Mouse (Mus musculus) bone marrow, adult 2 months (tissue): Measurements from ENCODE around the gene Alb. TPM values are rescaled to one million over a fixed set of nuclear protein-coding genes. Genes with fewer than 3 reads are reported as not detected.

Experiments used
- H3K27ac ChIP-seq: fragments of 200-500 bp; 2 replicates; pipeline ENCODE4 v1.5.1; 2012; ENCODE audit warnings: low read depth, mild to moderate bottlenecking, control low read depth, inconsistent platforms, low read length; ENCODE audit not compliant: control insufficient read depth, poor library complexity, insufficient read depth
- H3K4me1 ChIP-seq: fragments of 200-500 bp; 2 replicates; pipeline ENCODE4 v1.6.1; 2011; ENCODE audit warnings: low read length; ENCODE audit not compliant: control insufficient read depth, insufficient read depth
- H3K4me3 ChIP-seq: fragments of 200-500 bp; replicated peaks from 2 replicates; pipeline ENCODE3; 2011; ENCODE audit warnings: mild to moderate bottlenecking, low read depth, low read length, control low read depth; ENCODE audit not compliant: control insufficient read depth
- CTCF ChIP-seq: fragments of 200-500 bp; IDR thresholded peaks from 2 replicates; pipeline ENCODE4 v1.5.1; 2011; ENCODE audit warnings: low read length, control low read depth; ENCODE audit not compliant: control insufficient read depth, insufficient read depth
- POLR2A ChIP-seq: fragments of 200-500 bp; IDR thresholded peaks from 2 replicates; pipeline ENCODE4 v1.6.1; 2011; ENCODE audit warnings: low read depth, mild to moderate bottlenecking, control low read depth, low read length, borderline replicate concordance; ENCODE audit not compliant: control insufficient read depth
- WGBS: fragments of 180-500 bp; shearing (Covaris S2); methylation state at CpG from one replicate; pipeline ENCODE4 v1.1.7; 2018; 5-methylcytosine and 5-hydroxymethylcytosine counted together
- polyA plus RNA-seq: library from polyadenylated mRNA; stranded (reverse); fragments of >200 nt; gene quantifications from 2 replicates; pipeline ENCODE4 v1.2.4, GENCODE M21; 2011; ENCODE audit warnings: low replicate concordance; ENCODE audit not compliant: missing spikeins, insufficient read depth, insufficient read length

The Alb gene
- polyA plus RNA-seq, 1 experiment = 205 TPM

- TF ChIP-seq CTCF (no peak), POLR2A (no peak)
- no peak overlapping the region for H3K4me3 ChIP-seq
- peaks cover 2% of the 10 kb centered on the region for H3K4me1 ChIP-seq
- no peak overlapping the region for H3K27ac ChIP-seq
- WGBS = 78% methylated on average over 5 of the region's 5 CpGs
Measured at GRCm38 (mm10) chr5:90501752-90502151, 41.1 kb downstream of the Alb start.

GRCm38 (mm10) chr5:90504742-90505141 lies 44.0 kb downstream of the Alb start:
- Histone ChIP-seq H3K4me3 (no peak overlapping the region), H3K27ac (no peak overlapping the region), H3K4me1 (peaks cover 2% of the 10 kb centered on the region)
- TF ChIP-seq POLR2A (no peak), CTCF (no peak)
- WGBS = 12% methylated on average over 11 of the region's 11 CpGs

- Histone ChIP-seq H3K4me3 (no peak overlapping the region), H3K27ac (no peak overlapping the region), H3K4me1 (peaks cover 2% of the 10 kb centered on the region)
- 83% methylated on average over 2 of the region's 2 CpGs for WGBS
- TF ChIP-seq CTCF (no peak), POLR2A (no peak)
Measured at GRCm38 (mm10) chr5:90506507-90506906, 45.8 kb downstream of the Alb start.

GRCm38 (mm10) chr5:90507411-90507949 lies 46.8 kb downstream of the Alb start:
- 80% methylated on average over 13 of the region's 13 CpGs for WGBS
- no peak overlapping the region for H3K4me3 ChIP-seq
- TF ChIP-seq CTCF = no peak
- no peak for TF ChIP-seq POLR2A
- no peak overlapping the region for H3K27ac ChIP-seq
- peaks cover 2% of the 10 kb centered on the region for H3K4me1 ChIP-seq

- no peaks in the 10 kb centered on the region for H3K4me1 ChIP-seq
- H3K27ac ChIP-seq = no peak overlapping the region
- WGBS = 82% methylated on average over 5 of the region's 5 CpGs
- TF ChIP-seq POLR2A (no peak), CTCF (no peak)
- H3K4me3 ChIP-seq = no peak overlapping the region
Measured at GRCm38 (mm10) chr5:90509828-90510592, 49.3 kb downstream of the Alb start.

- Histone ChIP-seq H3K27ac (no peak overlapping the region), H3K4me3 (no peak overlapping the region), H3K4me1 (no peaks in the 10 kb centered on the region)
- no peak for TF ChIP-seq POLR2A
- no peak for TF ChIP-seq CTCF
- WGBS = 74% methylated on average over 6 of the region's 6 CpGs
Measured at GRCm38 (mm10) chr5:90512288-90512955, 51.7 kb downstream of the Alb start.

GRCm38 (mm10) chr5:90515561-90515960 lies 54.9 kb downstream of the Alb start:
- no peak for TF ChIP-seq CTCF
- TF ChIP-seq POLR2A = no peak
- Histone ChIP-seq H3K4me3 (no peak overlapping the region), H3K4me1 (no peaks in the 10 kb centered on the region), H3K27ac (no peak overlapping the region)
- 80% methylated on average over 6 of the region's 6 CpGs for WGBS

GRCm38 (mm10) chr5:90518356-90519100 lies 57.8 kb downstream of the Alb start, which contains the start of gene Afm:
TSS of gene Afm (plus strand) at chr5:90518932.
- TF ChIP-seq CTCF (no peak), POLR2A (no peak)
- 77% methylated on average over 6 of the region's 6 CpGs for WGBS
- Histone ChIP-seq H3K4me3 (no peak within 1 kb of the TSS), H3K4me1 (no peaks in the 10 kb centered on the region), H3K27ac (no peak within 1 kb of the TSS)

Other genes starting within 250 kb of the Alb start
- 9.8 and 18.1 TPM in 2 replicates for gene Cox18, start 236.9 kb upstream of the Alb start, polyA plus RNA-seq
- gene Ankrd17, start 94.3 kb upstream of the Alb start, polyA plus RNA-seq = 19.6 and 31.0 TPM in 2 replicates
- 1.3 and 2.0 TPM in 2 replicates for gene Gm9958, start 93.7 kb upstream of the Alb start, polyA plus RNA-seq
- gene Afp, start 29.8 kb downstream of the Alb start, polyA plus RNA-seq = 1.8 and 2.6 TPM in 2 replicates
- gene Afm, start 58.0 kb downstream of the Alb start, polyA plus RNA-seq = not detected in 2 replicates
- gene 5830473C10Rik, start 100.2 kb downstream of the Alb start, polyA plus RNA-seq = not detected in 2 replicates
- gene Rassf6, start 179.8 kb downstream of the Alb start, polyA plus RNA-seq = not detected in 2 replicates